Mouse (Mus musculus) heart, postnatal 4 days (tissue): ENCODE results near the gene Tmem182. TPM values are rescaled to one million over a fixed set of nuclear protein-coding genes. Genes with fewer than 3 reads are reported as not detected.

Experiments
- DNase-seq: peaks from one replicate; pipeline ENCODE4 v3.0.0; 2021
- total RNA-seq, 2 experiments: library from RNA; stranded (reverse); gene quantifications; 2 replicates each; pipeline ENCODE4 v1.2.3; 2021

The Tmem182 gene
- total RNA-seq, 2 experiments from 2014 or later = 99.0 to 101 TPM

DNA sequence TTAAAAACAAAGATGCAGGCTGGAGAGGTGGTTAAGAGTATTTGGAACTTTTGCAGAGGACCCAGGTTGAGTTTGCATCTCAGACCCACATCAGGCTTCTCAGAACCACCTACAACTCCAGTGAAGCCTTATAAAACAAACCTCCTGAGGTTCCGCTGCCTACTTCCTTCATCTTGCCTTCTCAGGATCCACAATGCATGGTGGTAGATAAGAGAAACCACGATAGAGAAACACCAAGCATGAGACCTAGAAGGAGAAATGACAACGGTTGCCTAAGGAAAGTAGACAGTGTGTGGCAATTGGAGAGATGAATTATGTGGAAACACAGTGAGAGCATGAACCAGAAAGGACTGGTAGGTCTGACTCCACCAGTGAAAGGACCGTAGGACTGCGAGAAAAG lies 4.5 kb upstream of the Tmem182 start:
- no peak for DNase-seq

- DNase-seq = peak; percentile 58
These were observed 2.6 kb upstream of the Tmem182 start for GRCm38 (mm10) chr1:40802759-40803158.

DNA sequence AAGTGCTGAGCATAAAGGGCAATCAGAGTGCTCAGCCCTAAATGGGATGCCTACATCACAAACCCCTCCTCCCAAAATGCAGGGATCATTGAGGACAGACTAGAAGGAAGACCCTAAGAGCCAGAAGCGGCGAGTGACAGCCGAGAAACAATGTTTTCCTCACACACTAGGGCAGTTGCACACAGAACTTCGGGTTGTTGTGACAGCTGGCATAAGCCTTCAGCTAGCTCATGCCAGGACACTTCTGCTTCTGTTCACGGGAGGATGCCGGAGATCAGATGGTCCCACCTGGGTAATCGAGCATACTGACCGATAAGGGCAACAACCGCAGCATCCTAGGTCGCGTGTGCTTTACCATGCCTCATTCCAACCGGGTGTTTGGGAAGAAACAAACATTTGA lies 1.3 kb upstream of the Tmem182 start:
- no peak for DNase-seq

- DNase-seq = no peak
These were observed 490 bp downstream of the Tmem182 start for GRCm38 (mm10) chr1:40805891-40806290.

- no peak for DNase-seq
These were observed 3.2 kb downstream of the Tmem182 start for GRCm38 (mm10) chr1:40808643-40809042.

DNA sequence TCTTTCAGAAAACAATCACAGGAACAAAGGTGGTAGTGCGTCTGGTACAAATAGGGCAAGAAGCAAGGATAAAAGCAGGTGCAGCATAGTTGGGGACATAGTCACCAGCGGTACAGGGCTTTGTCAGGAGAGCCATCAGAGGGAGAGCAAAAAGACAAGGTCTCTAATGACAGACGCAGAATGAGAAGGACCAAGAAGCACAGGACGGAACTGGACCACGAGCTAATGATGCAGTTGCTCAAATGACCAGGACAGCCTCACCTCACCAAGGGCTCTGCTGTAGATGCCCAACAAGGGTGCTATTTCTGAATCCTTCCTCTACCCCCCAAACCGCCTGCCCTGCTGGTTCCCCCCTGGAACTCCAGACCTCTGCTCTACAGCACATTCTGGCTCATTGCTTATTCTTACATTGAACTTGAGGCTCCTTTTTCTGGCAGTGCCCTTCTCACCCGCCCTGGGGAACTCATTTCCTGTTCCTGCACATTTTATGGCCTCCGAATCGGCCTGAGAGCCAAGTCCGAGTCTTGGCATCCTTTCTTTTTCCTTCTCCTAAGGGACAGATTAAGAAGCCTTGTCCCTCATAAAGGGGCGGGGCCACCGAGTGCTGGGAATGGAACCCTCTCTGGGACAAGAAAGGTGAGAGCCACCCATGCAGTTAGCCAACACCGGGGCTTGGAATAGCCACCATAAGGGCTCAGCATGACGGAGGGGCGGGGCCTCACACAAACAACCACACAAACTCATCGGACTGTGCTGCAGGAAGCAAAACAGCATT lies 9.9 kb downstream of the Tmem182 start:
- DNase-seq = peak; percentile 23

DNA sequence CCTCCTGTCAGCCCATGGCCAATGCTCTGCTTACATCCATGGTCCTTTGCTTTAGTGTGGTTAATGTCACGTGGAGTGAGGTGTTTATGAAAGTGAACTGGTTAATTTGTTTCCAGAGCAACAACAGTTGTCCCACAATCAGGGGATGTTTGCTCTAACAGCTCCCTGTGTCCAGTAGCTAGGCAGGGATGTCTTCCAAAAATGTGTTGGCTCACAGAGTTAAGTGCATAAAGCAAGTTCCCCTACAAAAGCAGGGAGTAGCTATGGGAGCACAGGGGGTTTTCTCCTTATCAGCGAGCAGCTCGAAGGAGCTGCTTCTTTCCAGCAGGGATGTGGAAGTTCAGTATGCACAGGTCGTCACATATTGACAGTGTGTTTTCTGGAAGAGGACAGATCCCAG lies 19.1 kb downstream of the Tmem182 start:
- DNase-seq = peak; percentile 25

DNA sequence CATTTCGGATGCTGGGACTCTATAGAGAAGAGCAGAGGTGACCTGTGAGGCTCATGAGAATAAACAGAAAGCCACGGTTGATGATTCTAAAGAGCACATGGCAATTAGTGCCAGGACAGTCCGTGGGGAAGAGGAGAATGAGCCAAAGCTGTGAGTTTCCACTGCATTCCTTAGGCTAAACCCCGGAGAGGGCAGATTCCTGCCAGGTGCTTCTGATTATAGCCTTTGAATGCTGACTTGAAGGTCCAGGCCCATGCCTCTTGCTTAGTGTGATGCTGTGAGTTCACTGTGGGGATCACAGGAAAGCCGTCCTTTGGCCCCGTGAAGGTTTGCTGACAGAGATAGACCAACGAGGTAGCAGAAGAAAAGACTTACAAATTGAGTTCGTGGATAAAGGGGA lies 19.5 kb downstream of the Tmem182 start:
- no peak for DNase-seq

- DNase-seq = no peak
These were observed 20.4 kb downstream of the Tmem182 start for GRCm38 (mm10) chr1:40825826-40826225.

DNA sequence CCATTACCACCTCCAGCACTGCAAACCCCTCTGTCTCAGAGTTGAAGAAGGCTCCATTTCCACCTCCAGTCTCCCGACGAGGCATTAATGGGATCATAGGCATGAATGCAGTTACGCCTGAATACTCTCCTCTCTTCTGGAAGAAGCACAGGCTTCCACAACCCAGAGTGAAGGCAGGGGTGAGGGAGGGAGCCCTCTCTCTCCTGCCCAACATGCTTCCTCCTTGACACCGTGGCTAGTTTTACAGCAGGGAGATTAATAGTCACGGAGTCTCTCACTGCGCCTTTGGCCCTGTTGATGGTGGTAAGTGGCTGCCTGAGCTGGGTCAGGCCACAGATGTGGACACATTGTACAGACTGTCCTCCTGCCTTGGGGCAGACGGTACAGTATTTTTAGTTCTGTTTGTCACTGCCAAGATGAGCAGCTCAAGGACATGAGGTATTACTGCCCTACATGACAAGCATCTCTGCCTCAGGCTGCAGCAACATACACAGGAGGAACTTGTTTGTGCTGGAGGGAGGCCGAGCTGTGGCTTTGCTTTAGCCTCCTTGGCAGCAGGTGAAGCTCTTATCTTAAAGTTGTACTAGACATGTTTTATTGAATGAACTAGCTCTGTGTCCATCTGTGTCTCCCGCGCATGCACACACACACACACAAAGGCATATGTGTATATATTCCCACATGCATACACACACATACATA lies 24.0 kb downstream of the Tmem182 start:
- peak; percentile 11 for DNase-seq

- DNase-seq = no peak
These were observed 25.5 kb downstream of the Tmem182 start for GRCm38 (mm10) chr1:40830712-40831507.

- DNase-seq = no peak
These were observed 30.1 kb downstream of the Tmem182 start for GRCm38 (mm10) chr1:40835468-40835867.

DNA sequence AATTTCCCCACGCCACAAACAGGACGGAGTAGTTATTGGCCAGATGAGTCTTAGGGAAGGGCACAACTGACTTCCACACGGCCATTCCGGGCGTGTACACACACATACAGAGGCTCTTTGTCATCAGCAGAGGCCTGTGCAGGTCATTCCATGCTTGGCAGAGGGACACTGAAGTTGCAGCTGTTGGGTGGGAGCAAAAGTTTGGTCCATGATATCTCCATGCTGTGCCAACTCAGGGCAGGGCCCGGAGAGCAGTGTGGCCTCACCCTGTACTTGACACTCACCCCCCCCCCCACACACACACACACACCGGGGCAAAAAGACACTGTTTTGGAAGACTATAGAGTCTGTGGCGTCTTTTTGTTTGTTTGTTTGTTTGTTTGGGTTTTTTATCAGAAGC lies 35.2 kb downstream of the Tmem182 start:
- DNase-seq = no peak

- DNase-seq = peak; percentile 15
These were observed 35.8 kb downstream of the Tmem182 start for GRCm38 (mm10) chr1:40841032-40841761.

DNA sequence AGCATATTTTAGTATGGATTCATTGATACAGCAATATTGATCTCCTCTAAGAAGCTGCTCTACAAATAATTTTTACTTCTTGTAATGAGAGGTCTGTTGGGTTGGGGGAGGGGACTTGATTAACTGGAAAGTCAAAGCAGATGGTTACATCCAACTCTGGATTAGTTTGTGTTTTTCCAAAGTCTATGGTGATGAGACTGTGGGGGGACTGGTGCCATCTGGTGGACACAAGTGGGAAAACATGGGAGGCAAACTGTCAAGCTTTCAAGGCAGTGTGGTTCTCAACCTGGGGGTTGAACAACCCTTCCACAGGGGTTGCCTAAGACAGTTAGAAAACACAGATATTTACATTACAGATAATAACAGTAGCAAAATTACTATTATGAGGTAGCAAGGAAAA lies 39.2 kb downstream of the Tmem182 start:
- DNase-seq = peak; percentile 78

- no peak for DNase-seq
These were observed 42.0 kb downstream of the Tmem182 start for GRCm38 (mm10) chr1:40847196-40847938.

- no peak for DNase-seq
These were observed 45.9 kb downstream of the Tmem182 start for GRCm38 (mm10) chr1:40851286-40851685.

DNA sequence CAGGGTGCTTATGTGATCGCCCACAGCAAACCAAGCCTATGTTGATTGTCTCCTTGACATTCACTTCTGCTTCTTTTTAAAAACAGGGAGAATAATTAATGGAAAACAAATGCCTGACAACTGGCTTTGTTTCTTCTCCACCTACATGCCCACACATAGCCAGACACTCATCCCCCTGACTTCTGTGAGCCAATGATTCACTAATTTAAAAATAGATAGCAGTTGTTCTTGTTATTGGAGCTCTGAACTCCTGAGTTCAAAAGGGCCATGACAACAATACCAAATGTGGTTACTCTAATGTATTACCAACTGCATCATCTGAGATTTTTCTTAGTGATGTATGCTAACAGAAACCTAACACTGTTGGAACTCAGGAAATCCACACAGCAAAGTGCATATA lies 49.9 kb downstream of the Tmem182 start:
- DNase-seq = no peak

- DNase-seq = no peak
These were observed 51.6 kb downstream of the Tmem182 start for GRCm38 (mm10) chr1:40856846-40857636.

DNA sequence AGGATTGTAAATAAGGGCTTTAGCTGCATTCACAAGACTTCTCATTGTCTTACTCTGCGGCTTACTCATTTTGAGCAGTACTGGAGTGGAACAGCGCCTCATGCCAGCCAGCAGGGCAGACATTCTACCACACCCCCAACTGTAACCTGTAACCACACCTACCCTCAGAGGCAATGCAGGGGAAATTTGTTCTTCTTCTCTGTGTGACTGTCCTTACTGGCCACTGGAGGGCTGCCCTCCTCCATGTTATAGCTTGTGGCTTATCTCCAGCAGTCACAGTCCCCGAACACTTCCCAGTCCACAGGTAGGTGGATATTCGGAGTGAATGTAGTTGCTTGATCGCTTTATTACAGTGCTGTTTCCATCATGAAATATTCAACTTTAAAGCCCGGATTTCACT lies 59.6 kb downstream of the Tmem182 start:
- DNase-seq = no peak

GRCm38 (mm10) chr1:40867106-40867505 lies 61.7 kb downstream of the Tmem182 start:
- DNase-seq = no peak
